ENCODE assay signal across 2 mouse cellular contexts in the genomic region with DNA sequence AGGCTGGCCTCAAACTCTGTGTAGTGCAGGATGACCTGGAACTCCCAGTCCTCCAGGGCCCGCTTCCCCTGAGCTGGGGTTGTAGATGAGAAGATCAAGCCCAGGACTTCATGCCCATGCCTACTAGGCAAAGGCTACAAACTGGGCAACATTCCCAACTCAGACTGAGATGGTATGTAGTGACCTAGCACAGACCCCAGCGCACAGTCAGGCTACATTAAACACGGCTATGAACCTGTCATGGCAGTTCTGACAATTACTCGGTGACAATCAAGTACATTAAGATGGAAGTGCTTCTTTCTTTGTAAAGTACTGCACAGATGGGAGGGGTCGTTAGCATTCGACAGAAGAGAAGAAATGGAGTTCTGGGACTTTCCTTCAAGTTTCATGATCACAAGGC.
TF ChIP-seq lines count a peak whose summit lies in the region.

No protein-coding gene starts in this region.

TF ChIP-seq in CH12.LX, 34 proteins besides CTCF, POLR2A, EP300 and RAD21:
- TF ChIP-seq PAX5 (IDR thresholded peaks at IDR 0.05; ENCODE audit: low read length) (no peak), ZKSCAN1 (IDR thresholded peaks at IDR 0.05; ENCODE audit: borderline replicate concordance, low read depth, low read length) (peak; percentile 62)

TF ChIP-seq in MEL, 35 proteins besides CTCF, POLR2A, EP300 and RAD21:
- no peak for TF ChIP-seq TBP (IDR thresholded peaks at IDR 0.05; ENCODE audit: low read depth, low read length)
- TF ChIP-seq ZKSCAN1 (IDR thresholded peaks at IDR 0.05; ENCODE audit: low read depth, low read length), result peak; percentile 68; the same call in 1 of the 2 replicates
TF ChIP-seq in MEL: peak in this region for 1.
